Mouse (Mus musculus): ENCODE results near the gene Ppl. TPM values are rescaled to one million over a fixed set of nuclear protein-coding genes. Genes with fewer than 3 reads are reported as not detected.

Gene Ppl
- polyA plus RNA-seq, 1 experiment from 2014 or later = 0.13 TPM

- H3K9me3 ChIP-seq (replicated peaks) = no peaks in the 10 kb centered on the region
- peaks cover 26% of the 10 kb centered on the region for H3K27me3 ChIP-seq
- H3K27ac ChIP-seq = no peak overlapping the region
- peak; percentile 89 for ATAC-seq
- H3K36me3 ChIP-seq (ENCODE audit: poor library complexity, severe bottlenecking) = no peaks in the 10 kb centered on the region
- peak overlapping the region; percentile 65 for H3K4me2 ChIP-seq
- peak overlapping the region; percentile 36 for H3K4me3 ChIP-seq
- H3K4me1 ChIP-seq = peaks cover 13% of the 10 kb centered on the region
- 3% methylated on average over 26 of the region's 26 CpGs for WGBS
- peak overlapping the region; percentile 50 for H3K9ac ChIP-seq
These were observed 14.3 kb upstream of the Ppl start for GRCm38 (mm10) chr16:5146367-5147036.

GRCm38 (mm10) chr16:5145570-5145969 is 13.3 kb upstream of the Ppl start:
- Histone ChIP-seq H3K4me3 (no peak overlapping the region), H3K36me3 (ENCODE audit: poor library complexity, severe bottlenecking) (no peaks in the 10 kb centered on the region), H3K9ac (no peak overlapping the region), H3K27me3 (peaks cover 26% of the 10 kb centered on the region), H3K4me2 (peak overlapping the region; percentile 65), H3K4me1 (peaks cover 13% of the 10 kb centered on the region), H3K27ac (no peak overlapping the region), H3K9me3 (replicated peaks) (no peaks in the 10 kb centered on the region)
- under 1% methylated on average over 7 of the region's 7 CpGs for WGBS
- ATAC-seq = peak; percentile 68

DNA sequence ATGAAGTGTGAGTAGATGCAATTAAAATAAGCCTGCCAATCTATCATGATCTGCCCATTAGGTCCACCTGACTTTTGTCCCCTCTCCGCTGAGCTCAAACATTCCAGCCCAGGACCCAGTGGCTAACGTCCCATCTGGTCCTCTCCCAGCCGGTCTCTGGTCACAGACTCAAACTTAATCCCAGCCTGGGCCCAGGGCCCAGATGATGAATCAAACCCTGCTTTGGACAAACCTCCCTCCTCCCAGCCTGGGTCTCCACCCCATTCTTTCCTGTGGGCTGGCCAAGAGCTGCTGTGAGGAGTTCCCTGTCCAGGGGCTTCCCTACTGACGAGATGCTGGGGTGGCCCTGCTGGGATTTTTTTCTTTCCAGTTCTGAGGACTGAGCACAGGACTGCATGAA is 7.5 kb upstream of the Ppl start:
- Histone ChIP-seq H3K4me1 (no peaks in the 10 kb centered on the region), H3K4me2 (no peak overlapping the region), H3K36me3 (ENCODE audit: poor library complexity, severe bottlenecking) (no peaks in the 10 kb centered on the region), H3K9ac (no peak overlapping the region), H3K4me3 (no peak overlapping the region), H3K9me3 (replicated peaks) (no peaks in the 10 kb centered on the region), H3K27me3 (peaks cover 9% of the 10 kb centered on the region), H3K27ac (no peak overlapping the region)
- no peak for ATAC-seq
- 46% methylated on average over 4 of the region's 4 CpGs for WGBS

DNA sequence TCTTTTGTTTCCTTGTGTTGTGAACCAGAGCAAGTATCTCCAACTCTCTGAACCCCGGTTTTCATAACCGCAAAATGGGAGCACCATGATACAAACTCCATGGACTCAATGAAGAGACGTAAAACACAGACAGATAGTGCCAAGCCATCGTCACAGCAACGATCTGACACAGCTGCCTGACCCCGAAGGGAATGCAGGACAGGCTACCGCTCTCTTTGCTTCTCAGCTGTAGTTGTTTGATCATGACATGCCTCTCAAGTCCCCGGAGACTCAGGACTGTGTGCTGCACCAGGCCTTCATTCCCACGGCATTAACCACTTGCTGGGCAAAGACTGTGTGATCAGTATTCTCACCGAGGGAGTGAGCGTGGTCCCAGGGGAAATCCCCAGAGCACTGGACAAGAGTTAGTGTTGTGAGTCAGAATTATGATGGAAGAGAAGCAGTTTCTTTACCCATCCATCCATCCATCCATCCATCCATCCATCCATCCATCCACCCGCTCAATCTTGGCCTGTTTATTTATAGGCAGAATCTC is 4.9 kb upstream of the Ppl start:
- no peak for ATAC-seq
- H3K27ac ChIP-seq = no peak overlapping the region
- H3K4me2 ChIP-seq = no peak overlapping the region
- H3K27me3 ChIP-seq = peaks cover 33% of the 10 kb centered on the region
- no peak overlapping the region for H3K9ac ChIP-seq
- no peaks in the 10 kb centered on the region for H3K36me3 ChIP-seq (ENCODE audit: poor library complexity, severe bottlenecking)
- H3K4me3 ChIP-seq = no peak overlapping the region
- peaks cover 7% of the 10 kb centered on the region for H3K4me1 ChIP-seq
- 84% methylated on average over 12 of the region's 12 CpGs for WGBS
- H3K9me3 ChIP-seq (replicated peaks) = no peaks in the 10 kb centered on the region

GRCm38 (mm10) chr16:5136505-5136904 is 4.3 kb upstream of the Ppl start:
- peaks cover 39% of the 10 kb centered on the region for H3K27me3 ChIP-seq
- H3K27ac ChIP-seq = no peak overlapping the region
- H3K9me3 ChIP-seq (replicated peaks) = no peaks in the 10 kb centered on the region
- no peak for ATAC-seq
- no peak overlapping the region for H3K4me3 ChIP-seq
- 33% methylated on average over 4 of the region's 4 CpGs for WGBS
- H3K4me2 ChIP-seq = no peak overlapping the region
- H3K9ac ChIP-seq = no peak overlapping the region
- H3K4me1 ChIP-seq = peaks cover 12% of the 10 kb centered on the region
- H3K36me3 ChIP-seq (ENCODE audit: poor library complexity, severe bottlenecking) = no peaks in the 10 kb centered on the region

- Histone ChIP-seq H3K9me3 (replicated peaks) (no peaks in the 10 kb centered on the region), H3K36me3 (ENCODE audit: poor library complexity, severe bottlenecking) (no peaks in the 10 kb centered on the region), H3K4me3 (no peak overlapping the region), H3K27me3 (peaks cover 47% of the 10 kb centered on the region), H3K9ac (no peak overlapping the region), H3K4me2 (no peak overlapping the region), H3K27ac (no peak overlapping the region), H3K4me1 (peaks cover 13% of the 10 kb centered on the region)
- ATAC-seq = no peak
- 80% methylated on average over 8 of the region's 8 CpGs for WGBS
These were observed 3.5 kb upstream of the Ppl start for GRCm38 (mm10) chr16:5135551-5136261.

DNA sequence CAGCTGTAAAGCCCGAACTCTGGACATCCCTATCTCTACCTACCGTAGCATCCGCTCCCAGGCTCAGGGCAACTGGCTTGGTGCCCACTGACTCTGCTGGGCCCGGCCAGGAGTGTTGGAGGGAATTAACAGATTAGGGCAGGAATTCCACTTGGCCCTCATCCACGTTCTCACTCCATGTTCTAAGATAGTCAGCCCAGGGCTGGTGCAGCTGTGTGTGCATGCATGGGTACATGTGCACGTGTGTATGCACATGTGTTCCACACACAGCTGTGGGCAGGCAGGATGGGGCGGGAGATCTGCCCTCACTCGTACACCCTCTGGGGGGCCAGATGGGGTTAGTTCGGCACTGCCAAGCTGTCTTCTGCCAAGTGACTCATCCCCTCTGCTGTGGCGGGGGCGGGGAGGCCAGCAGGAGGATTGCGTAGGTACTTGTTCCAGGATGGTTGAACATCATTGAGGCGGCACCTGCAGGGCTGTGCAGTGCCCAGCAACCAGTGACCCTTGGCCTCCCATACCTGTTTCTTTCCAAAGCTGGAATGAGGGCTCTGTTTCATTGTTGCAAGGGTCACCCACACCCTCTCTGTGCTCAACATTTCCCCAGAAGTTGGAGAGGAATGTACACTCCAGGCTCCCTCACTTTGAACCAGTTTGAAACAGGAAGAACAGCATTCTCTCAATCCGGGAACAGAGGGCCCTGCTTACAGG is 2.6 kb upstream of the Ppl start:
- Histone ChIP-seq H3K27me3 (peaks cover 56% of the 10 kb centered on the region), H3K4me2 (no peak overlapping the region), H3K9ac (no peak overlapping the region), H3K9me3 (replicated peaks) (no peaks in the 10 kb centered on the region), H3K4me3 (no peak overlapping the region), H3K36me3 (ENCODE audit: poor library complexity, severe bottlenecking) (no peaks in the 10 kb centered on the region), H3K4me1 (peaks cover 13% of the 10 kb centered on the region), H3K27ac (no peak overlapping the region)
- WGBS = 81% methylated on average over 14 of the region's 14 CpGs
- ATAC-seq = no peak

- Histone ChIP-seq H3K4me1 (peaks cover 13% of the 10 kb centered on the region), H3K36me3 (ENCODE audit: poor library complexity, severe bottlenecking) (no peaks in the 10 kb centered on the region), H3K4me3 (no peak overlapping the region), H3K27ac (no peak overlapping the region), H3K4me2 (no peak overlapping the region), H3K9me3 (replicated peaks) (no peaks in the 10 kb centered on the region), H3K9ac (no peak overlapping the region), H3K27me3 (peaks cover 76% of the 10 kb centered on the region)
- 3% methylated on average over 25 of the region's 25 CpGs for whole genome bisulfite sequencing
- ATAC-seq = no peak
These were observed 834 bp downstream of the Ppl start for GRCm38 (mm10) chr16:5131251-5131922.

- Histone ChIP-seq H3K27ac (no peak overlapping the region), H3K4me2 (no peak overlapping the region), H3K4me1 (peaks cover 13% of the 10 kb centered on the region), H3K4me3 (no peak overlapping the region), H3K9me3 (replicated peaks) (no peaks in the 10 kb centered on the region), H3K9ac (no peak overlapping the region), H3K27me3 (peaks cover 78% of the 10 kb centered on the region), H3K36me3 (ENCODE audit: poor library complexity, severe bottlenecking) (no peaks in the 10 kb centered on the region)
- no peak for ATAC-seq
- WGBS = 9% methylated on average over 4 of the region's 4 CpGs
These were observed 1.5 kb downstream of the Ppl start for GRCm38 (mm10) chr16:5130766-5131165.

GRCm38 (mm10) chr16:5130196-5130595 is 2.0 kb downstream of the Ppl start:
- WGBS = 54% methylated on average over 2 of the region's 2 CpGs
- Histone ChIP-seq H3K27me3 (peaks cover 72% of the 10 kb centered on the region), H3K4me2 (no peak overlapping the region), H3K4me1 (peaks cover 13% of the 10 kb centered on the region), H3K4me3 (no peak overlapping the region), H3K9ac (no peak overlapping the region), H3K36me3 (ENCODE audit: poor library complexity, severe bottlenecking) (no peaks in the 10 kb centered on the region), H3K27ac (no peak overlapping the region), H3K9me3 (replicated peaks) (no peaks in the 10 kb centered on the region)
- no peak for ATAC-seq

DNA sequence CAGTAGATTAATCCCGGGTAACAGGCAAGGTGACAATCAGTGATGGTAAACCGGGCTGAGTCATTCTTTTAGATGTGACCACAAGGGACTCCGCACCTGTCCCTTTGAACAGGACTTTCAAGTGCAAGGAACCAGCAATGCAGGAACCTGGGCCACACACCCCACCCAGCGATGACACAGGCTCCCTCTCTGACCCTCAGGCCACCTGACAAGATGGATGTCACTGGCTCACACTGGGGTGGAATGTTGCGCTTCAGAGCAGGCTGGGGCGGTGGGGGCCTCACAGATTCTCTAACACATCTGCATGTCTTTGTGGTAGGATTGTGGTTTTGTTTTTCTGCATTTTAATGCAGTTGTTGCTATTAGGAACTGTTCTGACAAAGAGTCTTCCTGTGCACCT is 8.7 kb downstream of the Ppl start:
- Histone ChIP-seq H3K9ac (no peak overlapping the region), H3K4me1 (no peaks in the 10 kb centered on the region), H3K9me3 (replicated peaks) (0 out of 2 replicates have a peak, but pooled peaks cover 3% of the 10 kb centered on the region), H3K27me3 (peaks cover 20% of the 10 kb centered on the region), H3K4me2 (no peak overlapping the region), H3K4me3 (no peak overlapping the region), H3K27ac (no peak overlapping the region), H3K36me3 (ENCODE audit: poor library complexity, severe bottlenecking) (no peaks in the 10 kb centered on the region)
- ATAC-seq = no peak
- 78% methylated on average over 6 of the region's 6 CpGs for WGBS

Measured in forebrain, embryonic 13.5 days (tissue).